Mouse (Mus musculus) lung, embryonic 14.5 days (tissue): ENCODE results near the gene Gsn. TPM values are rescaled to one million over a fixed set of nuclear protein-coding genes. Genes with fewer than 3 reads are reported as not detected.

Experiments
- ATAC-seq: fragments of 200-750 bp; cut with Nextera tagmentation; 2 replicates; pipeline ENCODE4 v1.8.0; 2017; ENCODE audit warnings: mild to moderate bottlenecking, moderate TSS enrichment, moderate library complexity; ENCODE audit not compliant: insufficient read depth
- DNase-seq: peaks from one replicate; pipeline ENCODE4 v3.0.0-alpha.2; 2015
- H3K27ac ChIP-seq: fragments of 300-500 bp; sonication (generic); 2 replicates; pipeline ENCODE4 v1.5.1; 2014; ENCODE audit warnings: low read depth, mild to moderate bottlenecking, moderate library complexity
- H3K27me3 ChIP-seq: fragments of 300-500 bp; sonication (generic); 2 replicates; pipeline ENCODE4 v1.6.1; 2014; ENCODE audit warnings: low read length, control low read depth; ENCODE audit not compliant: insufficient read depth
- H3K36me3 ChIP-seq: fragments of 300-500 bp; sonication (generic); 2 replicates; pipeline ENCODE4 v1.6.1; 2014; ENCODE audit warnings: control low read depth; ENCODE audit not compliant: insufficient read depth
- H3K4me1 ChIP-seq: fragments of 300-500 bp; sonication (generic); 2 replicates; pipeline ENCODE4 v1.6.1; 2014; ENCODE audit warnings: antibody characterized with exemption, control low read depth; ENCODE audit not compliant: insufficient read depth
- H3K4me2 ChIP-seq: fragments of 300-500 bp; sonication (generic); 2 replicates; pipeline ENCODE4 v1.6.1; 2014; ENCODE audit warnings: mild to moderate bottlenecking
- H3K4me3 ChIP-seq: fragments of 300-500 bp; sonication (generic); 2 replicates; pipeline ENCODE4 v1.5.1; 2014; ENCODE audit warnings: low read depth, low read length
- H3K9ac ChIP-seq: fragments of 300-500 bp; sonication (generic); 2 replicates; pipeline ENCODE4 v1.6.1; 2014
- H3K9me3 ChIP-seq: fragments of 300-500 bp; sonication (generic); 2 replicates; pipeline ENCODE4 v1.6.1; 2016; ENCODE audit warnings: low read depth, low read length, control low read depth
- CTCF ChIP-seq: IDR thresholded peaks from 2 replicates; pipeline ENCODE4 v1.5.1; 2016; ENCODE audit warnings: antibody characterized with exemption, low read depth
- WGBS: fragments of 180-500 bp; shearing (Covaris S2); extraction: QIAGEN DNeasy Blood & Tissue Kit; methylation state at CpG from one replicate; pipeline ENCODE4 v1.1.7; 2014; 5-methylcytosine and 5-hydroxymethylcytosine counted together
- polyA plus RNA-seq: library from polyadenylated mRNA; unstranded; fragments of >200 nt; fragmentation: Nextera tagmentation; extraction: Ambion mirVana; gene quantifications from 2 replicates; pipeline ENCODE4 v1.2.1, GENCODE M21; 2014

Gsn gene
- polyA plus RNA-seq, 1 experiment from 2014 or later, result 95.9 TPM

- H3K4me3 ChIP-seq, result no peak overlapping the region
- no peaks in the 10 kb centered on the region for H3K27me3 ChIP-seq
- 71% methylated on average over 4 of the region's 4 CpGs for WGBS
- no peak overlapping the region for H3K27ac ChIP-seq
- no peak overlapping the region for H3K9ac ChIP-seq
- ATAC-seq (no peak), DNase-seq (peak; percentile 55)
- TF ChIP-seq CTCF, result no peak
- no peak overlapping the region for H3K4me2 ChIP-seq
- H3K36me3 ChIP-seq, result no peaks in the 10 kb centered on the region
- H3K9me3 ChIP-seq, result no peaks in the 10 kb centered on the region
- peaks cover 18% of the 10 kb centered on the region for H3K4me1 ChIP-seq
Observed at GRCm38 (mm10) chr2:35269716-35270260, 13.6 kb downstream of the Gsn start.

DNA sequence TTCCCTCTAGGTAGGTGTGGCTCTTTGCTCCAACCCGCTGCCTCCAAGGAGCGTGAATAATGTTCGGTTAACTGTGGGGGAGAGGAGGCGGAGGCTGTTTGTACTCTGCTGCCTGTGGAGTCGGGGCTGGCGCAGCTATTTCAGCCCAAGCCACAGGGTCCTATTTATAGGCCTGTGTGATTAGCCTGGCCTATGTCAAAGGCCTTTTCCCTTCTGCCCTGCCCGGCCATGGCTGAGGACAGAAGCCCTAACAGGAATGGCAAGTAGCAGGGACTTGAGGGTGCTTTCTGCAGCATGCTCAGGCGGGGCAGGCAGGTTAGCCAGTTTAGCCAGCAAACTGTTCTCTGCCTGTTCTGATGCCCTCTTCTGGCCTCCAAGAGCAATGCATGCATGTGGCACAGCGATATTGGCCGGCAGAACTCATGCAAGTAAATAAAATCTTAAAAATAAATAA lies 14.4 kb downstream of the Gsn start:
- WGBS, result 18% methylated on average over 10 of the region's 10 CpGs
- DNase-seq (peak; percentile 84), ATAC-seq (no peak)
- peaks cover 18% of the 10 kb centered on the region for H3K4me1 ChIP-seq
- no peaks in the 10 kb centered on the region for H3K36me3 ChIP-seq
- peak overlapping the region; percentile 16; the same call in 1 of the 2 replicates for H3K27ac ChIP-seq
- H3K9me3 ChIP-seq, result no peaks in the 10 kb centered on the region
- no peak overlapping the region for H3K9ac ChIP-seq
- H3K4me3 ChIP-seq, result no peak overlapping the region
- peak overlapping the region; percentile 20; the same call in 1 of the 2 replicates for H3K4me2 ChIP-seq
- H3K27me3 ChIP-seq, result no peaks in the 10 kb centered on the region
- peak; percentile 89 for TF ChIP-seq CTCF

DNA sequence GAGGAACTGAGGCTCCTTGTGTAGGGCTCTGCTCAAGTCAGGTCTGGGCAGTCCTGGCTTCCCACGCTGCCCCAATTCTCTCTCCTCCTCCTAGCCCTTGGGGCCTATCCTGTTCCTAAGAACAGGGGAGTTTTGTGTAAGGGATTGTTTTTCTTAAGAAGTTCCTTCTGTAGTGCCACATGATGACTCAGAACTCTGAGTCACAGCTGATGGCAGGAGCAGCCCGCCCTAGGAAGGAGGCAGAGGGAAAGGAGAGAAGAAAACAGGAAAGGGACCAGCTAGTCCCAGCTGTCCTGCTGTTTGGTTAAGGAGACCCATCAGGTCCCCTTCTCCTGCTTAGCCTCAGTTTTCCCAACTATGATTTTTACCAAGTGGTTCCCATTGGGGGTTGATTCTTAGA lies 15.6 kb downstream of the Gsn start:
- no peak overlapping the region for H3K4me2 ChIP-seq
- DNase-seq (no peak), ATAC-seq (no peak)
- no peak for TF ChIP-seq CTCF
- H3K27ac ChIP-seq, result no peak overlapping the region
- WGBS, result 55% methylated on average over 2 of the region's 2 CpGs
- H3K27me3 ChIP-seq, result no peaks in the 10 kb centered on the region
- peaks cover 11% of the 10 kb centered on the region for H3K4me1 ChIP-seq
- no peak overlapping the region for H3K4me3 ChIP-seq
- no peaks in the 10 kb centered on the region for H3K9me3 ChIP-seq
- no peak overlapping the region for H3K9ac ChIP-seq
- H3K36me3 ChIP-seq, result no peaks in the 10 kb centered on the region

DNA sequence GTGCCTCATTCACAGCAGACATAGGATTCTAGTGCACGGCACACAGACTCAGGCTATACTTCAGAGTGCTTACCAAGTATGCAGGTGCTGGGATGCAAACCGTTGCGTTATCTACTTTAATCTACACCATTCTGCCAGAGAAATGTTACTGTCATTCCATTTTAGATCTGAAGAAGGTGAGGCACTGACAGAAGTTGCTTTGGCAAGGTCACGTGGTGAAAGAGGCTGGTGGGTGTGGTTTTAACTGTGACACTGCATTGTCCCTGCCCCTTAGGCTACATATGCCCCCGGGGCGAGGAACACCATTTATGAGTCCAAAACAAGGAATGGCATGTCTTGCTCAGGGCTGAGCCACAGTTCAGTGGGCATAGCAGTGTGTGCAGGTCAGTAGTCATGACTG lies 16.7 kb downstream of the Gsn start:
- WGBS, result 79% methylated on average over 6 of the region's 6 CpGs
- no peaks in the 10 kb centered on the region for H3K36me3 ChIP-seq
- ATAC-seq (0 out of 2 replicates have a peak, but pooled peaks have one; percentile 2), DNase-seq (no peak)
- H3K9me3 ChIP-seq, result no peaks in the 10 kb centered on the region
- no peaks in the 10 kb centered on the region for H3K27me3 ChIP-seq
- H3K4me2 ChIP-seq, result no peak overlapping the region
- no peak overlapping the region for H3K9ac ChIP-seq
- peaks cover 19% of the 10 kb centered on the region for H3K4me1 ChIP-seq
- H3K27ac ChIP-seq, result peak overlapping the region; percentile 84
- no peak for TF ChIP-seq CTCF
- no peak overlapping the region for H3K4me3 ChIP-seq

GRCm38 (mm10) chr2:35273536-35273935 lies 17.4 kb downstream of the Gsn start:
- H3K4me3 ChIP-seq, result no peak overlapping the region
- no peaks in the 10 kb centered on the region for H3K36me3 ChIP-seq
- no peak for TF ChIP-seq CTCF
- DNase-seq (peak; percentile 79), ATAC-seq (peak; percentile 69)
- no peak overlapping the region for H3K4me2 ChIP-seq
- peak overlapping the region; percentile 84 for H3K27ac ChIP-seq
- no peak overlapping the region for H3K9ac ChIP-seq
- H3K4me1 ChIP-seq, result peaks cover 17% of the 10 kb centered on the region
- 18% methylated on average over 2 of the region's 2 CpGs for WGBS
- no peaks in the 10 kb centered on the region for H3K9me3 ChIP-seq
- H3K27me3 ChIP-seq, result no peaks in the 10 kb centered on the region

DNA sequence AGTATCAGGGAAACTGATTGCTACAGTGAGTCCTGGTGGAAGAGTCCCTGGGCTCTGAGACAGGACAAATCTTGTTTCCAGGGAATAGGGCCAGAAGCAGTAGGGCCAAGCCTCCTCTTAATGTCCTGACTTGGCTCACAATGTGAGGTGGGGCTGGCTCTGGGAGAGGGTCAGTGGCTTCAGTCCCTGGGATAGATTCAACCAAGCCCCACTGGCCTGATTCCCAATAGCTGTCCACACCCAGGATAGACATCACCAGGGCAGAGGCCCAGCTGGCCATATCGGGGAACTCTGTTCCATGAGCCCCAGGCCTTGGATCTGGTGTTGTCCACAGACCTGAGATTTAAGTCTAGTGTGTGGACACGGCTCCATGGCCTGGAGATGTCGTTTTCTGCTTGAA lies 21.5 kb downstream of the Gsn start:
- peak; percentile 82 for DNase-seq
- H3K9ac ChIP-seq, result no peak overlapping the region
- no peaks in the 10 kb centered on the region for H3K36me3 ChIP-seq
- 59% methylated on average over 3 of the region's 3 CpGs for WGBS
- H3K4me1 ChIP-seq, result peaks cover 19% of the 10 kb centered on the region
- no peak overlapping the region for H3K4me2 ChIP-seq
- H3K27ac ChIP-seq, result peak overlapping the region; percentile 79
- H3K27me3 ChIP-seq, result peaks cover 6% of the 10 kb centered on the region; the same call in 1 of the 2 replicates
- no peak for TF ChIP-seq CTCF
- H3K9me3 ChIP-seq, result no peaks in the 10 kb centered on the region
- H3K4me3 ChIP-seq, result no peak overlapping the region
- ATAC-seq, result peak; percentile 64

DNA sequence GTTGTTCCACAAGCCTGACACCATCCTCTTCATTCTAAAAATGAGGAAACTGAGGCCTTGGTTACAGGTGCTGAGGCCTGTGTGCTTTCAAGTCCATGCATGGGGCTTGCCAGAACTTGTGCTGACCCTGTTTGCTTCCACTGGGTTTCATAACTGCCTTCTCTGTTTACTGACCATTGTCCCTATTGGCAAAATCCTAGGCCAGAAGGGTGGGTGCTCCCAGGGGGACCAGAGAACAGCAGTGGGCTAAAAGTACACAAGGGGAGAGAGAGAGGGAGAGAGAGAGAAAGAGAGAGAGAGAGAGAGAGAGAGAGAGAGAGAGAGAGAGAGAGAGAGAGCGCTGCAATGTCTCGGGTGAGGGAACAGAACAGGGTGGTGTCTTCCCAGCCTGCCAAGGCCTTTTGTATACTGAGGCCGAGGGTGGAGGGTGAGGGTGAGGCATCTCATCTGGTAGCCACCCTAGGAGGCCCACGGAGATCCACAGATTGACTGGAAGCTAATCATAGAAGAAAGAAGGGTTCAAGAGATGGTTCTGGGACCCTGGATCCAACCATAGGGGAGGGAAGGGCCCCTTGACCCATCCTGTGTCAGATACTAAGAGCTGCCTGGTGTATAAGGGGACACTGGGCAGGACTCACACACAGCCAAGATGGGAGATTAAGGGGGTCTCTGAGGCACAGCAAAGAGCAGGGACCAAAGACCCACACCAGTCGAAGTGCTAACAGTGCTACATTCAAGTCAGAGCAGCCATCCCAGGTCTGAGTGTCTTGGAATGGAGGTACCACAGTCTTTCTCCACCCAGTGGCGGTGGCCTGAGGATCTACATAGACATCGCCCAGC lies 22.4 kb downstream of the Gsn start:
- no peak for ATAC-seq
- Histone ChIP-seq H3K9ac (no peak overlapping the region), H3K4me2 (no peak overlapping the region), H3K27ac (peak overlapping the region; percentile 79; the same call in 1 of the 2 replicates), H3K4me3 (no peak overlapping the region), H3K9me3 (no peaks in the 10 kb centered on the region), H3K4me1 (peaks cover 16% of the 10 kb centered on the region), H3K27me3 (peaks cover 14% of the 10 kb centered on the region; the same call in 1 of the 2 replicates), H3K36me3 (no peaks in the 10 kb centered on the region)
- WGBS, result 72% methylated on average over 7 of the region's 7 CpGs
- no peak for DNase-seq
- TF ChIP-seq CTCF, result no peak
